Mouse (Mus musculus) heart, postnatal 0 days (tissue): ENCODE results near the gene Rora. TPM values are rescaled to one million over a fixed set of nuclear protein-coding genes. Genes with fewer than 3 reads are reported as not detected.

Experiments used
- ATAC-seq: fragments of 200-750 bp; cut with Nextera tagmentation; 2 replicates; pipeline ENCODE4 v1.8.0; 2017; ENCODE audit warnings: low read depth, moderate number of reproducible peaks, moderate library complexity; ENCODE audit not compliant: insufficient read depth
- DNase-seq: peaks from one replicate; pipeline ENCODE4 v3.0.0-alpha.2; 2016; ENCODE audit warnings: low spot score
- H3K27ac ChIP-seq: fragments of 300-500 bp; sonication (generic); 2 replicates; pipeline ENCODE4 v1.5.1; 2014; ENCODE audit warnings: low read depth, mild to moderate bottlenecking
- H3K27me3 ChIP-seq: fragments of 300-500 bp; sonication (generic); 2 replicates; pipeline ENCODE4 v1.6.1; 2014; ENCODE audit warnings: low read length, mixed read lengths; ENCODE audit not compliant: control insufficient read depth, insufficient read depth
- H3K36me3 ChIP-seq: fragments of 300-500 bp; sonication (generic); replicated peaks from 2 replicates; pipeline ENCODE4 v1.6.1; 2014; ENCODE audit warnings: low read length, mixed read lengths; ENCODE audit not compliant: control insufficient read depth, insufficient read depth
- H3K4me1 ChIP-seq: fragments of 300-500 bp; sonication (generic); 2 replicates; pipeline ENCODE4 v1.6.1; 2014; ENCODE audit warnings: antibody characterized with exemption; ENCODE audit not compliant: control insufficient read depth, insufficient read depth
- H3K4me2 ChIP-seq: fragments of 300-500 bp; sonication (generic); 2 replicates; pipeline ENCODE4 v1.6.1; 2014; ENCODE audit warnings: low read depth, mild to moderate bottlenecking, low read length, moderate library complexity
- H3K4me3 ChIP-seq: fragments of 300-500 bp; sonication (generic); 2 replicates; pipeline ENCODE4 v1.5.1; 2014; ENCODE audit warnings: low read depth, low read length
- H3K9ac ChIP-seq: fragments of 300-500 bp; sonication (generic); replicated peaks from 2 replicates; pipeline ENCODE4 v1.6.1; 2014; ENCODE audit warnings: low read depth, low read length, mixed read lengths
- H3K9me3 ChIP-seq: fragments of 300-500 bp; sonication (generic); replicated peaks from 2 replicates; pipeline ENCODE4 v1.6.1; 2016; ENCODE audit warnings: low read length; ENCODE audit not compliant: control insufficient read depth
- CTCF ChIP-seq: IDR thresholded peaks from 2 replicates; pipeline ENCODE4 v1.5.1; 2016; ENCODE audit warnings: antibody characterized with exemption, control low read depth, low read depth
- EP300 ChIP-seq: IDR thresholded peaks from 2 replicates; pipeline ENCODE4 v1.6.1; 2016; ENCODE audit warnings: antibody characterized with exemption, low read depth
- WGBS: fragments of 180-500 bp; shearing (Covaris S2); extraction: QIAGEN DNeasy Blood & Tissue Kit; methylation state at CpG from one replicate; pipeline ENCODE4 v1.1.7; 2014; 5-methylcytosine and 5-hydroxymethylcytosine counted together
- polyA plus RNA-seq: library from polyadenylated mRNA; unstranded; fragments of >200 nt; fragmentation: Nextera tagmentation; extraction: Ambion mirVana; gene quantifications from 2 replicates; pipeline ENCODE4 v1.2.1, GENCODE M21; 2015
- total RNA-seq: library from RNA; depleted of rRNA; stranded (reverse); fragments of >200 nt; gene quantifications from 2 replicates; pipeline ENCODE4 v1.2.3, GENCODE M21; 2014; ENCODE audit warnings: low replicate concordance

Gene Rora
- total and polyA plus RNA-seq, 2 experiments from 2014 or later, result 7.9 to 9.8 TPM

- ATAC-seq, result no peak
- H3K27me3 ChIP-seq, result no peaks in the 10 kb centered on the region
- no peaks in the 10 kb centered on the region for H3K36me3 ChIP-seq
- DNase-seq, result no peak
- H3K4me1 ChIP-seq, result peaks cover 3% of the 10 kb centered on the region
- TF ChIP-seq EP300 (no peak), CTCF (no peak)
- no peak overlapping the region for H3K9ac ChIP-seq
- H3K4me2 ChIP-seq, result no peak overlapping the region
- H3K4me3 ChIP-seq, result no peak overlapping the region
- no peaks in the 10 kb centered on the region for H3K9me3 ChIP-seq
- 78% methylated on average over 9 of the region's 9 CpGs for WGBS
- no peak overlapping the region for H3K27ac ChIP-seq
Observed at GRCm38 (mm10) chr9:68719286-68719685, 65.7 kb downstream of the Rora start.

- Histone ChIP-seq H3K9ac (no peak overlapping the region), H3K4me2 (no peak overlapping the region), H3K4me3 (no peak overlapping the region), H3K27me3 (no peaks in the 10 kb centered on the region), H3K27ac (no peak overlapping the region), H3K4me1 (peaks cover 16% of the 10 kb centered on the region), H3K36me3 (no peaks in the 10 kb centered on the region), H3K9me3 (no peaks in the 10 kb centered on the region)
- WGBS, result 39% methylated on average over 8 of the region's 8 CpGs
- TF ChIP-seq EP300, result no peak
- no peak for TF ChIP-seq CTCF
- ATAC-seq (no peak; the same call in 1 of the 2 replicates), DNase-seq (no peak)
Observed at GRCm38 (mm10) chr9:68724636-68725285, 71.2 kb downstream of the Rora start.

DNA sequence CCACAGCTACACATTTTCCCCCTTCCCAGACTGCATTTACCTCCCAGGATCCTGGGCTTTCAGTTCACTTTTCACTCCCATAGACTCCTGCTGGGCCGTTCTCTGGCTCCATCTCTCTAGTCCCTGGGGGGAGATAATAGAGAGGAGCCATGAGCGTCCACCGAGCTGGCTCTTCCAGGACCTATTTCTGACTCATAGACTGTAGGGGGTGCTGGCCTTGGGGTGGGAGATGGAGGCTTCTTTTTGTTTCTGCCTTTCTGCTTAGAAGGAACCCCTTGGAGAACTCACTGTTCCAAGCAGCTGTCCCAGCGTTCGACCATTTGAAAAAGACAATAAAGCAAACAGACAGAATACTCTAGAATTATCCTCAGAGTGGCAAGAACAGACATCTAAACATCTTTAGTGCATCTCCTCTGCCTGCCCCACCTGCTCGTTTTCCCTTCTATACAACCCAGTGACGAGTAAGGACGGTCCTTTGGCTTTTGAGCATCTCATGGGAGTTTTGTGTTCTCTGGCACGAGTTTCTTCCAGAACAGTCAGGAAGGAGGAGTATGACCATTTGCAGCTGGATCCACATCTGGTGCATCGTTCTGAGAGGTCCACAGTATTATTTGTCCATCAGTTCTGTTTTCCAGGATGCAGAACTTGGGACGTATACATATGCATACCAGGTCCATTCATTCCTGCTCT lies 73.7 kb downstream of the Rora start:
- peaks cover 16% of the 10 kb centered on the region for H3K4me1 ChIP-seq
- no peak overlapping the region for H3K4me3 ChIP-seq
- H3K9me3 ChIP-seq, result 0 out of 2 replicates have a peak, but pooled peaks cover 2% of the 10 kb centered on the region
- H3K9ac ChIP-seq, result no peak overlapping the region
- no peaks in the 10 kb centered on the region for H3K27me3 ChIP-seq
- 79% methylated on average over 11 of the region's 11 CpGs for WGBS
- TF ChIP-seq EP300 (no peak), CTCF (no peak)
- ATAC-seq (no peak), DNase-seq (no peak)
- H3K4me2 ChIP-seq, result no peak overlapping the region
- no peaks in the 10 kb centered on the region for H3K36me3 ChIP-seq
- H3K27ac ChIP-seq, result no peak overlapping the region

- H3K9me3 ChIP-seq, result 0 out of 2 replicates have a peak, but pooled peaks cover 4% of the 10 kb centered on the region
- H3K4me2 ChIP-seq, result no peak overlapping the region
- DNase-seq, result no peak
- H3K4me1 ChIP-seq, result no peaks in the 10 kb centered on the region
- no peaks in the 10 kb centered on the region for H3K36me3 ChIP-seq
- no peaks in the 10 kb centered on the region for H3K27me3 ChIP-seq
- no peak for ATAC-seq
- TF ChIP-seq EP300 (no peak), CTCF (no peak; the same call in 1 of the 2 replicates)
- H3K27ac ChIP-seq, result no peak overlapping the region
- WGBS, result 76% methylated on average over 1 of the region's 1 CpGs
- no peak overlapping the region for H3K4me3 ChIP-seq
- H3K9ac ChIP-seq, result no peak overlapping the region
Observed at GRCm38 (mm10) chr9:68731438-68731837, 77.9 kb downstream of the Rora start.

- Histone ChIP-seq H3K36me3 (no peaks in the 10 kb centered on the region), H3K4me2 (no peak overlapping the region), H3K27ac (no peak overlapping the region), H3K4me3 (no peak overlapping the region), H3K9ac (no peak overlapping the region), H3K27me3 (no peaks in the 10 kb centered on the region), H3K9me3 (0 out of 2 replicates have a peak, but pooled peaks cover 4% of the 10 kb centered on the region), H3K4me1 (no peaks in the 10 kb centered on the region)
- no peak for TF ChIP-seq CTCF
- ATAC-seq (no peak), DNase-seq (no peak)
- WGBS, result 95% methylated on average over 4 of the region's 4 CpGs
Observed at GRCm38 (mm10) chr9:68732929-68733328, 79.3 kb downstream of the Rora start.
